Mouse (Mus musculus) liver, adult (tissue): Measurements from ENCODE around the gene Mgrn1.
A peak's percentile ranks its signal among the peaks of the same experiment; 100 is the strongest.

Source experiments
- GATA4 ChIP-seq: IDR thresholded peaks from 2 replicates; pipeline ENCODE4 v1.6.1; 2014; ENCODE audit warnings: mild to moderate bottlenecking, low read length; ENCODE audit not compliant: insufficient replicate concordance

The Mgrn1 gene

GRCm38 (mm10) chr16:4896249-4897027 lies 10.4 kb downstream of the Mgrn1 start:
- TF ChIP-seq GATA4: peak; percentile 91; the same call in 1 of the 2 replicates

DNA sequence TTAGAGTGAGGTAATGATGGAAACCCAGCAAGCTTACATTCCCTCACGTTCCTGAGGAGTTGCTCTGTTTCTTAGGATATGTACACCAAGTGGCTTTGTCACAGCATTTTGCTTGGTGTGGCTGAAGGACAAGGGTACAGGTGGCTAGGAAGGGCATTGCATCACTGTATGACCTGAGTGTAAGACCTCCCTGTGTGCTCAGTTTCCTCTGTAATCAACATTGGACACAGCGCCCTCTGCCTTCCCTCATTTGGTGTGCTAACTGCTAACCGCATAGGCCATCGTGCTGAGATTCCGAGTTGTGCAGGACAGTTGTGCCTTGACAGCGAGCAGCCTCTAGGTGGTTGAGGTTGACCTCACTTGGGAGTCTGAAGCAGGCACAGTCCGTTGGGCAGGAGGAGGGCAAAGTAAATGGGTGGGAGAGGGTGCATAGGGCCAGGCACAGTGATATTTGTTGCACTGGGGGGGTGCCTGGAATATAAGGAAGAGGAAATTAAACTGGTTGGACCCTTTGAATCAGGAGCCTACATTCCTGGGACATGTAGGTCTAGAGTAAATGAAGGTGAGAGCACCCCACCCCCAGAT lies 11.2 kb downstream of the Mgrn1 start:
- TF ChIP-seq GATA4: no peak

DNA sequence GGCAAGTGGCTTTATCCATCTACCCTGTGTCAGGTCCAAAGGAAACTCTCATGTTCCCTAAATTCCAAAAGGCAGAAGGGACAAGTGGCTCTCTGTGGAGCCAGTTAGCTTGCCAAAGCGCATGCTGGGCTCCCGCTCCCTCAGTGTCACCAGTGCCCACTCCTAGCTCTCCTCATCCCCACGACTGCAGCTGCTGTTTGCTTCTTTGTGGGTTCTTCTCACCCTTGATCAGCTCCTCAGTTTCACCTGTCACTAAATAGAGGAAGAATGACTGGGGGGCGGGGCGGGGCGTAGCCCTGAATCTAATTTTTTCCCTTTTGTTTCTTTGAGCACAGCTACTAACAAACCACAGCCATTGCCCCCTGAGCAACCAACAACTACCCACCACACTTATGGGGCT lies 12.8 kb downstream of the Mgrn1 start:
- TF ChIP-seq GATA4: no peak

- TF ChIP-seq GATA4: no peak
Observed at GRCm38 (mm10) chr16:4899711-4900110, 13.7 kb downstream of the Mgrn1 start.

DNA sequence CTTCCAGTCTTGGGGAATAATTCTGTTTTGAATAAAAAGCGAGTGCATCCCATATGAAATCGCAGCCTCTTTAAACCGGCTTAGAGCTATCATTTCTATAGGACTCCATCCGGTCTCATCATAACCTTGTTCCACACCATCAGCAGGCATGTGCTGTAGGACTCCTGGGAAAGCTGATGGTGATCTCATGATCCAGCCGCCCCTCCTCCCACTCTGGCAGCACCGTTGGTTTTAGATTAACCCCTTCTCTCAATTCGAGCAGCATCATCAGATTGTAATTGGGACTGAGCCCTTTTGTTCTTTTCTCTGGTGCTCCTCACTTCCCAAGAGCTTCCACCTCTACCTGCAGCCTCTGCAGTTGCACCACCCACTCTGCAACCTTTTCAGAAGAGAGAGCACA lies 15.1 kb downstream of the Mgrn1 start:
- no peak for TF ChIP-seq GATA4

GRCm38 (mm10) chr16:4902390-4902789 lies 16.3 kb downstream of the Mgrn1 start:
- no peak for TF ChIP-seq GATA4

GRCm38 (mm10) chr16:4903491-4904102 lies 17.5 kb downstream of the Mgrn1 start:
- TF ChIP-seq GATA4: no peak

- TF ChIP-seq GATA4: no peak
Observed at GRCm38 (mm10) chr16:4904878-4905277, 18.8 kb downstream of the Mgrn1 start.

GRCm38 (mm10) chr16:4905591-4905990 lies 19.5 kb downstream of the Mgrn1 start:
- TF ChIP-seq GATA4: no peak

- no peak for TF ChIP-seq GATA4
Observed at GRCm38 (mm10) chr16:4906559-4906958, 20.5 kb downstream of the Mgrn1 start.

- no peak for TF ChIP-seq GATA4
Observed at GRCm38 (mm10) chr16:4907386-4907785, 21.3 kb downstream of the Mgrn1 start.

GRCm38 (mm10) chr16:4907972-4908371 lies 21.9 kb downstream of the Mgrn1 start:
- no peak for TF ChIP-seq GATA4

GRCm38 (mm10) chr16:4909745-4910144 lies 23.7 kb downstream of the Mgrn1 start:
- no peak for TF ChIP-seq GATA4

- no peak for TF ChIP-seq GATA4
Observed at GRCm38 (mm10) chr16:4910758-4911157, 24.7 kb downstream of the Mgrn1 start.

GRCm38 (mm10) chr16:4912074-4912648 lies 26.1 kb downstream of the Mgrn1 start:
- TF ChIP-seq GATA4: no peak
